Mouse (Mus musculus) midbrain, postnatal 0 days (tissue): ENCODE measurements at regions not wholly inside any gene's neighbourhood (a gene's known extent, or its start where the extent isn't known, plus 50 kb on each side); places are given as distances from the start of the nearest gene placed in this dataset.
A peak's percentile ranks its signal among the peaks of the same experiment; 100 is the strongest.

Source experiments
- ATAC-seq: fragments of 200-750 bp; cut with Nextera tagmentation; 2 replicates; pipeline ENCODE4 v1.8.0; 2017; ENCODE audit warnings: moderate number of reproducible peaks, mild to moderate bottlenecking, moderate TSS enrichment, moderate library complexity; ENCODE audit not compliant: low FRiP score
- DNase-seq: peaks from one replicate; pipeline ENCODE4 v3.0.0-alpha.2; 2015; ENCODE audit warnings: low spot score
- H3K27ac ChIP-seq: fragments of 300-500 bp; sonication (generic); 2 replicates; pipeline ENCODE4 v1.5.1; 2014; ENCODE audit warnings: low read depth, mild to moderate bottlenecking, low read length, mixed read lengths
- H3K27me3 ChIP-seq: fragments of 300-500 bp; sonication (generic); 2 replicates; pipeline ENCODE4 v1.6.1; 2014; ENCODE audit warnings: low read length, control low read depth, mixed read lengths; ENCODE audit not compliant: insufficient read depth
- H3K36me3 ChIP-seq: fragments of 300-500 bp; sonication (generic); 2 replicates; pipeline ENCODE4 v1.6.1; 2014; ENCODE audit warnings: low read length, control low read depth, mixed read lengths; ENCODE audit not compliant: insufficient read depth
- H3K4me1 ChIP-seq: fragments of 300-500 bp; sonication (generic); 2 replicates; pipeline ENCODE4 v1.6.1; 2014; ENCODE audit warnings: mild to moderate bottlenecking, control low read depth, antibody characterized with exemption, low read length, mixed read lengths; ENCODE audit not compliant: insufficient read depth
- H3K4me2 ChIP-seq: fragments of 300-500 bp; sonication (generic); 2 replicates; pipeline ENCODE4 v1.6.1; 2014; ENCODE audit warnings: low read depth, mild to moderate bottlenecking, low read length, mixed read lengths; ENCODE audit not compliant: poor library complexity, severe bottlenecking
- H3K4me3 ChIP-seq: fragments of 300-500 bp; sonication (generic); 2 replicates; pipeline ENCODE4 v1.5.1; 2014; ENCODE audit warnings: low read depth, mild to moderate bottlenecking, low read length, moderate library complexity
- H3K9ac ChIP-seq: fragments of 300-500 bp; sonication (generic); replicated peaks from 2 replicates; pipeline ENCODE4 v1.6.1; 2014; ENCODE audit warnings: mild to moderate bottlenecking, low read length, moderate library complexity, mixed read lengths; ENCODE audit not compliant: poor library complexity, severe bottlenecking
- H3K9me3 ChIP-seq: fragments of 300-500 bp; sonication (generic); 2 replicates; pipeline ENCODE4 v1.6.1; 2016; ENCODE audit warnings: low read length, control low read depth
- CTCF ChIP-seq: IDR thresholded peaks from 2 replicates; pipeline ENCODE4 v1.5.1; 2016; ENCODE audit warnings: antibody characterized with exemption, mild to moderate bottlenecking
- WGBS: fragments of 180-500 bp; shearing (Covaris S2); extraction: QIAGEN DNeasy Blood & Tissue Kit; methylation state at CpG from one replicate; pipeline ENCODE4 v1.1.7; 2014; 5-methylcytosine and 5-hydroxymethylcytosine counted together

DNA sequence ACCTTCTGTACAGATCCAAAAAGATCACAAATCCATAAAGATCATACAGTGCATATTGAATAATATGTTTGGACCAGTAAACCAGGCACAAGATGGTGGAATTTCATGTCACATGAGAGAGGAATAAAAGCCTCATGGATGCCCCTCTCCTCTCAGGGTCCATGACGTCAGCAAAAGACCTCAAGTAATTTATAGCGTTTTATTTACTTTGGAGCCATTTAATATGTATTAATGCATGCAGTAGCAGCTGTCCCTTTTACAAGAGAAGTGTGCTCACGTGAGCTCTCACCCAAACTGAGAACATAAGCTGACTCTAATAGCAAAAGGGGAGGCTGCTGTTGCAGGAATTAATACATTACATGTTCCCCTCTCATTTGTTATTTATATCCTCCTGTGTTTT is 355.7 kb upstream of the Cypt12 start:
- no peak for TF ChIP-seq CTCF
- Histone ChIP-seq H3K27ac (no peak overlapping the region), H3K4me2 (no peak overlapping the region), H3K27me3 (no peaks in the 10 kb centered on the region), H3K9me3 (no peaks in the 10 kb centered on the region), H3K4me3 (no peak overlapping the region), H3K4me1 (no peaks in the 10 kb centered on the region), H3K9ac (no peak overlapping the region), H3K36me3 (no peaks in the 10 kb centered on the region)
- DNase-seq (no peak), ATAC-seq (no peak)
- 26% methylated on average over 3 of the region's 3 CpGs for WGBS

GRCm38 (mm10) chr3:17596365-17596764 is 351.8 kb upstream of the Cypt12 start:
- WGBS = 84% methylated on average over 2 of the region's 2 CpGs
- H3K9ac ChIP-seq = no peak overlapping the region
- no peaks in the 10 kb centered on the region for H3K36me3 ChIP-seq
- no peaks in the 10 kb centered on the region for H3K9me3 ChIP-seq
- DNase-seq (no peak), ATAC-seq (no peak)
- no peaks in the 10 kb centered on the region for H3K4me1 ChIP-seq
- no peak overlapping the region for H3K4me2 ChIP-seq
- no peaks in the 10 kb centered on the region for H3K27me3 ChIP-seq
- H3K27ac ChIP-seq = no peak overlapping the region
- no peak overlapping the region for H3K4me3 ChIP-seq
- TF ChIP-seq CTCF = no peak

DNA sequence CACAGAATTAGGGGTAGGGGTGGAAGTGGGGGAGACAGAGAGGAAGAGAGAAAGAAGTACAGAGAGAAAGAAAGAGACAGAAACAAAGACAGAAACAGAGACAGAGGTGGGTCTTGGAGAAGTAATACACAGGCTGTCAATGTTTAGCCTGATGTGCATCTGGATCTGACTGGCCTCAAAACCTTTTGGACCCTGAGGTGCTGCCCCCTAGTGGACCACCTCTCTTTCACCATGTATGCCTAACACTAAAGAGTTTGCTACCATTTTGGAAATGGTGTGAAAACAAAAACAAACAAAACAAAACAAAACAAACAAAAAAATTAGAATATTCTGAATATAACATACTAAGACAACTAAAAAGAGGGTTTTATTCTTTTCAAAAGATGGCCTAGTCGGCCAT is 334.7 kb upstream of the Cypt12 start:
- peak; percentile 43 for TF ChIP-seq CTCF
- DNase-seq (no peak), ATAC-seq (no peak)
- no peaks in the 10 kb centered on the region for H3K4me1 ChIP-seq
- H3K27ac ChIP-seq = no peak overlapping the region
- H3K36me3 ChIP-seq = no peaks in the 10 kb centered on the region
- 100% methylated on average over 1 of the region's 1 CpGs for WGBS
- H3K27me3 ChIP-seq = no peaks in the 10 kb centered on the region
- H3K4me3 ChIP-seq = no peak overlapping the region
- H3K9ac ChIP-seq = no peak overlapping the region
- no peak overlapping the region for H3K4me2 ChIP-seq
- no peaks in the 10 kb centered on the region for H3K9me3 ChIP-seq

DNA sequence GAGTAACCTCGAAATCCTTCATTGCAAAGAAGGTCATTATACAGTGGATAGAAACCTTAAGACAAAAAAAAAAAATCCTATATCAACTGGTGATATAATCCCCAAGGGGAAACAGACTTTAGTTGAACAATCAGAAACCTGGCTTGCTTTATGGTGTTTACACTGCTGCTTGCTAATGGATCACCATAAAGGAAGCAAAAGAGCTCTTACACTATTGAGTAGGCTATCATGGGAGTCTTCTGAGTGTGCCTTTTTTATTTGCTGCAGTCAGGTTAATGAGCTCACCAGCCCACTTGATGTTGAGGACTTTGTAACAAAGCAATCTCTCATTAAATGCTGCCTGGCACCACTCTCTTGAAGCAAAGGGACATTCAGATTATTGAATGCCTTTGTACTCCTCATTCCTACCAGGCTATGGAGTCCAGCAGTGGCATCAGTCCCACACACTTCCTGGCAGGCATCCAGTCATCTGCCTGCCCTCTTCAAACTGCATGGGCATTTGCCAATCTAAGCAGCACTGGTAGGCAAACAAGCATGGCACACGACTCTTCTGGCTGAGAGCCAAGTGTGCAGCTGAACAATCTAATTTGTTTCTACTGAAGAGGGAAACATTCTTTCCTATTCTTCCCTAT is 331.7 kb upstream of the Cypt12 start:
- ATAC-seq = peak; percentile 56
- Histone ChIP-seq H3K4me1 (peaks cover 3% of the 10 kb centered on the region; the same call in 1 of the 2 replicates), H3K4me2 (no peak overlapping the region), H3K27me3 (no peaks in the 10 kb centered on the region), H3K27ac (no peak overlapping the region; the same call in 1 of the 2 replicates), H3K9me3 (no peaks in the 10 kb centered on the region), H3K36me3 (no peaks in the 10 kb centered on the region), H3K9ac (no peak overlapping the region), H3K4me3 (no peak overlapping the region)
- WGBS = 50% methylated on average over 2 of the region's 2 CpGs
- peak; percentile 94 for DNase-seq
- TF ChIP-seq CTCF = no peak

DNA sequence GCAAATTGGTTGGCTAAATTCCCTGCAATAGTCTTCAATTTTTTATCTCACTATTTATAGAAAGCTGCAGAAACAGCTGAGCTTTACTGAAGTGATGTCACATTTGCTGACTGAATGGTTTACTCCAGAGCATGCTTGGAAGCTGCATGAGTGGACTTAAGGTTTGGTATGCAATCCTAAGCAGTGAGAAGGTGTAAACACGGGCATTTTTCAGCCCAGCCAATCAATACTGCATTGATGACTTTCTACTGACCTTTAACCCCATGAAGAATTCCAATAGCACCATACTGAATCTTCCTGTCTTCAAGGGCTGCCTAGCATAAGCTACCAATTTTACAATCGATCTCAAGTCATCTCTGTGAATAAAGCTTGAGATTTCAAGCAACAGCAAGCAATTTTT is 328.7 kb upstream of the Cypt12 start:
- Histone ChIP-seq H3K27ac (peak overlapping the region; percentile 85), H3K9me3 (no peaks in the 10 kb centered on the region), H3K27me3 (no peaks in the 10 kb centered on the region), H3K36me3 (no peaks in the 10 kb centered on the region), H3K4me1 (peaks cover 3% of the 10 kb centered on the region; the same call in 1 of the 2 replicates), H3K4me3 (no peak overlapping the region), H3K4me2 (peak overlapping the region; percentile 35), H3K9ac (no peak overlapping the region; the same call in 1 of the 2 replicates)
- no peak for TF ChIP-seq CTCF
- 11% methylated on average over 2 of the region's 2 CpGs for WGBS
- DNase-seq (peak; percentile 47), ATAC-seq (peak; percentile 64)

GRCm38 (mm10) chr3:17619890-17620289 is 328.3 kb upstream of the Cypt12 start:
- H3K4me1 ChIP-seq = peaks cover 3% of the 10 kb centered on the region; the same call in 1 of the 2 replicates
- H3K27me3 ChIP-seq = no peaks in the 10 kb centered on the region
- H3K9me3 ChIP-seq = no peaks in the 10 kb centered on the region
- H3K4me2 ChIP-seq = peak overlapping the region; percentile 35
- peak overlapping the region; percentile 85 for H3K27ac ChIP-seq
- DNase-seq = peak; percentile 92
- H3K36me3 ChIP-seq = no peaks in the 10 kb centered on the region
- ATAC-seq = peak; percentile 91
- no peak for TF ChIP-seq CTCF
- WGBS = 15% methylated on average over 2 of the region's 2 CpGs
- no peak overlapping the region; the same call in 1 of the 2 replicates for H3K9ac ChIP-seq
- no peak overlapping the region for H3K4me3 ChIP-seq
